Mouse (Mus musculus) liver, postnatal 0 days (tissue): Measurements from ENCODE around the gene St5.

Source experiments
- CTCF ChIP-seq: sonication (generic); IDR thresholded peaks from 2 replicates; pipeline ENCODE4 v1.5.1; 2016; ENCODE audit warnings: antibody characterized with exemption, low read depth
- EP300 ChIP-seq: IDR thresholded peaks from 2 replicates; pipeline ENCODE4 v1.6.1; 2016; ENCODE audit warnings: antibody characterized with exemption, low read depth, mild to moderate bottlenecking

- peak; percentile 86 for TF ChIP-seq EP300
- TF ChIP-seq CTCF, result no peak
Measured at GRCm38 (mm10) chr7:109600702-109601101, 102.7 kb downstream of the St5 start.
